Mouse (Mus musculus): Measurements from ENCODE around the gene Hrg.
"Not testable (repeated sequence)": the region's sequence is repeated elsewhere in the genome, so short reads cannot be mapped to it uniquely, and the experiment has no call there.

Gene Hrg

GRCm38 (mm10) chr16:22961073-22961472 lies 10.2 kb downstream of the Hrg start:
- no peak for DNase-seq (ENCODE audit: low read depth, low spot score)

- no peak for DNase-seq (ENCODE audit: low read depth, low spot score)
Measured at GRCm38 (mm10) chr16:22962256-22962655, 11.4 kb downstream of the Hrg start.

- DNase-seq (ENCODE audit: low read depth, low spot score): no peak
Measured at GRCm38 (mm10) chr16:22963293-22963692, 12.4 kb downstream of the Hrg start.

- DNase-seq (ENCODE audit: low read depth, low spot score): no peak
Measured at GRCm38 (mm10) chr16:22967383-22968030, 16.6 kb downstream of the Hrg start.

GRCm38 (mm10) chr16:22996951-22997350 lies 46.1 kb downstream of the Hrg start:
- not testable (repeated sequence) for DNase-seq (ENCODE audit: low read depth, low spot score)
